Mouse (Mus musculus) heart, postnatal 10 days (tissue): ENCODE results near the gene C7. TPM values are rescaled to one million over a fixed set of nuclear protein-coding genes. Genes with fewer than 3 reads are reported as not detected.
A peak's percentile ranks its signal among the peaks of the same experiment; 100 is the strongest.
"Not testable (repeated sequence)": the region's sequence is repeated elsewhere in the genome, so short reads cannot be mapped to it uniquely, and the experiment has no call there.

ENCODE experiments used
- DNase-seq, 2 experiments: peaks; one replicate each; pipeline ENCODE4 v3.0.0; 2021
- intact Hi-C: fragments of 180-260 bp; cut with DNase I; formaldehyde crosslinking; loops from one replicate; pipeline ENCODE4 v1.15.1; 2025
- total RNA-seq, 2 experiments: library from RNA; stranded (reverse); gene quantifications; 2 replicates each; pipeline ENCODE4 v1.2.3; 2021

The C7 gene
- under 1 TPM; 0.19 to 0.27 TPM for total RNA-seq

GRCm38 (mm10) chr15:5063635-5064034 lies at the start of gene C7:
Gene C7 (minus strand): TSS chr15:5063740.
- peak; percentile 31 to 50 for DNase-seq

GRCm38 (mm10) chr15:5112651-5113050 lies 49.1 kb upstream of the C7 start:
- no peak for DNase-seq
- intact Hi-C loops: no loop called here

More at GRCm38 (mm10) chr15:5063635-5064034, at the start of gene C7:
- intact Hi-C loops: no loop called here

GRCm38 (mm10) chr15:5108655-5109040 lies 45.1 kb upstream of the C7 start:
- intact Hi-C loops: loop anchor here (5.0 kb wide), 1 partner anchor 1051 kb away; no protein-coding TSS in a partner anchor
- DNase-seq: no peak

DNA sequence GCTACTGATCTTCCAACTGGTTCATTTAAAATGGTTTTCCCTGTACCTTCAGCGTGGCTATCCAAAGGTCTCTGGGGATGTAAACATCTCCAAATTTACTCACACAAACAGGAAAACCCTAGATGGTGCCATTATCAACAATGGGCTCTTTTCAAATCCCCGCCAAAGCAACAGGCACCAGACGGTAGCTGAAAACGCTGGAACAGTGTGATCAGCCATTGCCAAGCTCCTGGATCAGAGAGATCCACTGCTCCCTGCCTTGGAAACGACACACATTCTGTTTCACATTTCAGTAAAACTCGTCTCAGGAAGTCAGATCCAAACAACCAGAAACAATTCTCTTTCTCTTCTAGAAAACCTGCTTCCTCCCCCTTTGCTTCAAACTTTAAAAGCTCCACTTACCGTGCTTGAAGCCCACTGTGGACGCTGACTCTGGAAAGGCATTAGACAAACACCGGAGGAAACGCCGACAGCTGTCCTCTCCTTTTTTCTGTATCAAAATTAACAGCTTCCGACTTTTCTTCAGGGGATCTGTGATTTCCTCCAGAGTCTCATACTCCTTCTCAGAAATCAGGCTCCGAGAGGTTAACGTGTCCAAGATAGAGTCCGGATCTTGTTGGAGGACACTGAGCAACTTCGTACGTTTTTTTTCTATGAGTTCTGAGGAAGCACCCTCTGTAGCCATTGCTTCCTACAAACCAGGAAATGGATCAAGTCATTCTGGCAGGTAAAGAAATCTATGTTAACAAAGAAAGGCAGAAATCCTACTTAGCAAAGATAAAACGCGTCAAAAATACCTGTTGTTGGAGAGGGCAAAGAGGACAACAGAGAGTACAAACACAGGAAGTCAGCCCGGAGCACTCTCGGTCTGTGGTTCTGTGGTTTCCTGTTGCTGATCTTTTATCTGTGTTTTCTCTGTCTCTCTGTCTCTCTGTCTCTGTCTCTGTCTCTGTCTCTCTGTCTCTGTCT lies 44.4 kb upstream of the C7 start, which contains the start of gene Card6:
Card6 (minus strand) TSS at position 854 of the 969 bp plus-strand sequence.
- peak; percentile 38 to 59 for DNase-seq

GRCm38 (mm10) chr15:5106293-5106692 lies 42.8 kb upstream of the C7 start:
- intact Hi-C loops: loop anchor here (2.0 to 5.0 kb wide), 2 partner anchors 19 to 1049 kb away; no protein-coding TSS in a partner anchor
- DNase-seq: no peak

More for the DNA sequence above, 44.4 kb upstream of the C7 start, which contains the start of gene Card6:
- intact Hi-C loops: loop anchor here (2.0 to 5.0 kb wide), 2 partner anchors 21 to 1051 kb away; no protein-coding TSS in a partner anchor

DNA sequence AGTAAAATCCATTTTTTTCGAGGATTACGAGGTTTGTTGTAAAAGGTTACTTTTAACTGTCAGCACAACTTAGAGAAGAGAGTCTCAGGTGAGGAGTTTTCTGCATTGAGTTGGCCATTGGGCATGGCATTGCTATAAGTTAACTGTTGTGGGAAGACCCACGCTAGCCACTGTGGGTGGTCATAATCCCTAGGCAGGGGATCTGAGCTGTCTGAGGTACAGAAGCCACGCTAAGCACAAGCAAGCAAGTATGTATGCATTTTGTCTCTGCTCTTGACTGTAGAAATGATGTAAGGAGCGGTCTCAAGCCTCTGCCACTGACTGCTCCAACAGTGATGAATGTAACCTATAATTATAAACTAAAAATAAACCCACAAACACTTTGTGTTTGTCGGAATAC lies 42.4 kb upstream of the C7 start:
- intact Hi-C loops: loop anchor here (2.0 to 5.0 kb wide), 2 partner anchors 19 to 1049 kb away; no protein-coding TSS in a partner anchor
- no peak for DNase-seq

DNA sequence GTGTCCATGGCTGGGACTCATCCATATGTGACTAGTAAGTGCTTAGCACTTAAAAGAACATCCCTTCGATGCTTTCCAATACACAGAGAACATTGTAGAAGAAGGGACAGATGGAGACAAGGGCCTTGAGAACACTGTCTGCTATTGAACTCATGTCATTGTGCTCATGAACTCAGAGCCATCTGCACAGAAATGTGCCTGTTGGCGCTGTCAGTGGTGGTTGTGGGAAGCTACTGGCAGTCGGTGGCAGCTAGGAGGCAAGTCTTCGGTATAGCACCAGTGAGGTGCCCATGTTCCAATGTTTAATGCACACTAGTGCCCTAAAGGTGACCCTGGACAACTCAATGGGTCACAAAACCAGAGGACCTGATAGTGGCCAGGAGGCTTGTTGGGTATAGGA lies 38.8 kb upstream of the C7 start:
- DNase-seq: no peak
- intact Hi-C loops: no loop called here

GRCm38 (mm10) chr15:5097376-5097775 lies 33.8 kb upstream of the C7 start:
- intact Hi-C loops: no loop called here
- DNase-seq: no peak

DNA sequence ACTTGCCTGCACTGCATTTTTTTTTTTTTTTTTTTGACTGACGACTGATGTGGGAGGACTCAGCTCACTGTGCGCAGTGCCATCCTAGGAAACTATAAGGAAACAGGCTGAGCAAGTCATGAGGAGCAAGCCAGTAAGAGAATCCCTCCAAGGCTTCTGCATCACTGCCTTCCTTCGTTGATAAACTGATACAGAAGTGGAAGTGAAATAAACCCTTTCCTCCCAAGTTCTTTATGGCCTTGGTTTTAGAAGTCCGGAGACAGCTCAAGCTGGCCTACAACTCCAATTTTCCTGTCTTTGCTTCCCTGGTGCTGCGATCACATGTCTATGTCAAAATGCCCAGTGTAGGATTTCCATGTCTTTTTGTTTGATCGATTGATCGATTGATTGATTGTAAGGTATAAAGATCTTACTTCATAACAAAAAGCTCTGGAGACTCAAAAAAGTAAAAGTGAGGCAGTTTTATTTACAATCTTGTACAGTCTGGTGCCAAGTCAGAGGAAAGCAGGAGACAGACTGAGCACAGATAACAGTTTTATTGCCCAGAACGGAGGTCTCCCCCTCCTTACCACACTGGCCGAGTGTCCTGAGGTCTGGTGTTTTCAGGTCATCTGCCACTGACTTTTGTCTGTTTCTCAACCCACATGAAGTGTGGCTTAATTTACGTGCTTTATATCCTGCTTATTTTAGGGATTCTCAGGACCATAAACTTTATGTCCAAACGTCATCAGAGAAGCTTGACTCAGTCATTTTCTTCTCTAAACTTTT lies 32.2 kb upstream of the C7 start:
- DNase-seq: no peak
- intact Hi-C loops: no loop called here

DNA sequence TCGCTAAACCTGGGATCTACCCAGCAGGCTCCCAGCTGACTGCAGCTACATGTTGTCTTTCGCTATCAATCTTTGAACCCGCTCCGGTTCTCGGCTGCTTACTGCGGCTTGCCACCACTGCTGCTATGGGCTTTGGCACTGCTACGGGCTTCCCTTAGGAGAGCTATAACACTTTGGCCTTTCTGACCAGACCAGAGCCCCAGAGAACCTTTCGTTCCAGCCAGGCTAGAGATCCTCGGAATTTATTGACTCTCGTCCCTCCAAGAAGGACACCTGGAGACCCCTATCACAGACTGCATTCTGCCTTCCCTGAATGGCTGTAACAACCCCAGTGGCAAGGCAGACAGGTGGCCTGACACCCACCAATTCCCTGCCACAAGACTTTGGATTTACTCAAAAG lies 26.6 kb upstream of the C7 start:
- intact Hi-C loops: no loop called here
- no peak for DNase-seq

DNA sequence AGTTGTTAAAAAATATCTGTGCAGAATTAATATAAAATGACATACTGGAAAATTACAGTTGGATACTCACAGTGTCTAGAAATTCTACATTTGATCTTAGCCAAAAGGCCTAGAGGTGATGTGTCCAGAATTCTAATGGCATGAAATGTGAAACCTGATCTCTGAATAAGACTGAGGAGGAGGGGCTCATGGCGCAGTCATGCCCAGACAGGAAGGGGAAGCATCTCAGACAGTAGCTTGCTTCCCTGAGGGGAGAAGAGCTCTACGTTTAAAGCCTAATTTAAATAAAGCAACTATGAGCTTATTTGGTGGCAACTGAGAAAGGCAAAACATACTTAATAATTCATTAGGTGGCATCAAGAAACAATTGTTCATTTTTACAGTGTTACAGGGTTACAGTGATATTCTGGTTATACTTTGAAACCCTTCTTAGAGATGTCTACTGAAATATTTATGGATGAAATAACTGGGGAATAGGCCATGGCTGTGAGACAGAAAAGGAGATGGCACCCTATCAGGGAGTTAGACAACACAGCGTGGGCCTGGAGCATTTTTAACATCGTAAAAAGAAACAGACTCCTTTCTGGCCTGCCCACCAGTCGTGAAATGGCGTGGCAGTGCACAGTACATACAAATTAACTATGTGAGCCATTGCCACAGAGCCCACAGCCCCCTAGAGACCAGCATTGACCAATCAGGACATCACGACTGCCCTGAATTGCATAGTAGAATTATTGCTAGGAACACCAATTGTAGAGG lies 25.5 kb upstream of the C7 start:
- intact Hi-C loops: loop anchor here (5.0 kb wide), 1 partner anchor 1118 kb away; no protein-coding TSS in a partner anchor

GRCm38 (mm10) chr15:5086162-5086561 lies 22.6 kb upstream of the C7 start:
- intact Hi-C loops: loop anchor here (1.0 to 5.0 kb wide), 3 partner anchors 21 to 1121 kb away; no protein-coding TSS in a partner anchor
- DNase-seq: peak; percentile 25 to 38

More for the DNA sequence above, 25.5 kb upstream of the C7 start:
- no peak for DNase-seq

DNA sequence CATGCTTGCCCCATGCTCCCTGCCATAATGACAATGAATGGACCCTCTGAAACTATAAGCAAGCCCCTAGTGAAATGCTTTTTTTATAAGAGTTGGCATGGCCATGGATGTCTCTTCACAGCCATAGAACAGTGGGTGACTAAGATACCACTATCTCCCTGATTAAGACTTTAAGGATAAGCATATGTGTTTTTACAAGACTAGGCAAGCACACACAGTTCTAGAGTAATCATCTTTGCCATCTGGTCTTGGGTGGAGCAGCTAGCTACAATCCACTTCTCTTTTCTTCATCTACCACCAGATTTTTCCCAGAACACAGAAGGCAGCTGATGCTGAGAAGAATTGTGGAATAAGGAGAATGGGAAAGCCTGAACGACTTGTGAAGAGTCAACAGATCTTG lies 17.7 kb upstream of the C7 start:
- intact Hi-C loops: no loop called here
- DNase-seq: no peak

DNA sequence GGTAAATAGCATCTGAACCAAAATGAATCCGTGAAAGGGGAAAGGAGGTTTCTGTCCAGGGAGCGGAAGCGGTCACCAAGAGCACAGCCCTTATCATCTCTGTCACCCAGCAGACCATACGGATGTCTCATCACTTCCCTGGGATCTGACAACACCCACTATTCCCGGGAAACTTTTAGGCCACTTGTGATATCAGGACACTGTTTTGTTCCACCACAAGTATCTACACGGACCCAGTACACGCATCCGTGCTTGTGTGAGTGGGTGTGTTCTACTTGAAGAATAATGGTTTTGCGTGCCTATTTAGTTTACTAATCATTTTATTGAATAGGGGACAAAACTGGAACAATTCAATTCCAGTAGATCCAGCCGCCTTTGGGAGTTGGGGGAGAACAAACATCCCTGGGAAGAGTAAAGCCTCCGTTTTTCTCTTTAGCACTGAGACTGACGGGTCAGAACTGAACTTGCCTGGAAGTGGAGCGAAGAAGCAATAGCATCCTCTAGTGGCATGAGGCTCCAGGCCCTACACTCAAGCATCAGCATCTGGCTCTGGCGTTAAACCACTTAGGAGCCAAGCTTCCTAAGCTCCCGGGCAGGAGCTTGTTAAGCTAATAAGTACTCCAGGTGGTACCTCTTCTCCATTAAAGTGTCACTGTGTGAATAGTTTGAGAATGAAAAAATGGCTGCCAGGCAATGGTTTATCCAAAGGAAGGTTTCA lies 5.4 kb upstream of the C7 start:
- intact Hi-C loops: loop anchor here (5.0 kb wide), 1 partner anchor 1012 kb away; no protein-coding TSS in a partner anchor

GRCm38 (mm10) chr15:5045560-5046284 lies 17.8 kb downstream of the C7 start:
- intact Hi-C loops: no loop called here
- peak; percentile 6 to 14 for DNase-seq

More for the DNA sequence above, 5.4 kb upstream of the C7 start:
- peak; percentile 59 for DNase-seq

- no peak for DNase-seq
- intact Hi-C loops: no loop called here
Measured at GRCm38 (mm10) chr15:5029256-5029655, 34.3 kb downstream of the C7 start.

GRCm38 (mm10) chr15:5023479-5024265 lies 39.9 kb downstream of the C7 start:
- DNase-seq, intact Hi-C loops: not testable (repeated sequence)

GRCm38 (mm10) chr15:5009644-5010107 lies 53.9 kb downstream of the C7 start:
- DNase-seq: no peak
- intact Hi-C loops: no loop called here
